Mouse (Mus musculus) heart, adult 10 weeks (tissue): ENCODE data around the gene Cnga4. TPM values are rescaled to one million over a fixed set of nuclear protein-coding genes. Genes with fewer than 3 reads are reported as not detected.

Source experiments
- polyA plus RNA-seq: library from polyadenylated mRNA; stranded (reverse); fragments of 350-450 nt; fragmentation: Illumina TruSeq; extraction: RNeasy Lipid Tissue Mini Kit (QIAGEN cat#74804); gene quantifications from one replicate; pipeline ENCODE4 v1.2.3, GENCODE M21; 2014; ENCODE audit warnings: low read depth, low replicate concordance

Cnga4 gene
- not detected for polyA plus RNA-seq

GRCm38 (mm10) chr7:105404268-105404667 is at the start of gene Cnga4:
Gene Cnga4 (plus strand): TSS chr7:105404568.

GRCm38 (mm10) chr7:105367930-105368329 is 36.4 kb upstream of the Cnga4 start, which contains the start of gene Olfr692:
Gene Olfr692 (plus strand): TSS chr7:105368230.

GRCm38 (mm10) chr7:105374866-105375265 is 29.5 kb upstream of the Cnga4 start, which contains the start of gene Gm5901:
Gene Gm5901 (plus strand): TSS chr7:105375038.

GRCm38 (mm10) chr7:105399935-105400624 is 4.3 kb upstream of the Cnga4 start, which contains the start of gene Fam160a2:
Gene Fam160a2 (minus strand): TSS chr7:105400054.

GRCm38 (mm10) chr7:105425424-105426043 is 21.2 kb downstream of the Cnga4 start, which contains the start of gene Cckbr:
Gene Cckbr (plus strand): TSS chr7:105425731.

Other genes with a start within 250 kb of the Cnga4 start
- not detected for gene Olfr684, start 240.9 kb upstream of the Cnga4 start, polyA plus RNA-seq
- gene Olfr685, start 218.6 kb upstream of the Cnga4 start, polyA plus RNA-seq, result not detected
- not detected for gene Olfr686, start 197.1 kb upstream of the Cnga4 start, polyA plus RNA-seq
- gene Olfr688, start 116.5 kb upstream of the Cnga4 start, polyA plus RNA-seq, result not detected
- not detected for gene Olfr689, start 93.4 kb upstream of the Cnga4 start, polyA plus RNA-seq
- gene Olfr690, start 70.5 kb upstream of the Cnga4 start, polyA plus RNA-seq, result not detected
- not detected for gene Olfr691, start 62.3 kb upstream of the Cnga4 start, polyA plus RNA-seq
- not detected for gene Olfr692, start 36.3 kb upstream of the Cnga4 start, polyA plus RNA-seq
- gene Gm5901, start 29.5 kb upstream of the Cnga4 start, polyA plus RNA-seq, result not detected
- 20.8 TPM for gene Fam160a2, start 4.5 kb upstream of the Cnga4 start, polyA plus RNA-seq
- not detected for gene Cckbr, start 21.2 kb downstream of the Cnga4 start, polyA plus RNA-seq
- 22.7 TPM for gene Cavin3, start 77.7 kb downstream of the Cnga4 start, polyA plus RNA-seq
- gene Smpd1, start 149.8 kb downstream of the Cnga4 start, polyA plus RNA-seq, result 166 TPM
- gene Apbb1, start 177.1 kb downstream of the Cnga4 start, polyA plus RNA-seq, result 185 TPM
- gene Hpx, start 195.6 kb downstream of the Cnga4 start, polyA plus RNA-seq, result 1.9 TPM
- gene Trim3, start 229.0 kb downstream of the Cnga4 start, polyA plus RNA-seq, result 32.2 TPM
- gene Timm10b, start 235.5 kb downstream of the Cnga4 start, polyA plus RNA-seq, result 70.9 TPM
- gene Arfip2, start 235.8 kb downstream of the Cnga4 start, polyA plus RNA-seq, result 26.5 TPM
- gene Gm45799, start 236.0 kb downstream of the Cnga4 start, polyA plus RNA-seq, result 16.1 TPM
- gene Dnhd1, start 246.3 kb downstream of the Cnga4 start, polyA plus RNA-seq, result 0.86 TPM